Mouse (Mus musculus) layer of hippocampus, adult 2 months (tissue): ENCODE measurements at regions not wholly inside any gene's neighbourhood (a gene's known extent, or its start where the extent isn't known, plus 50 kb on each side); places are given as distances from the start of the nearest gene placed in this dataset.
"Not testable (repeated sequence)": the region's sequence is repeated elsewhere in the genome, so short reads cannot be mapped to it uniquely, and the experiment has no call there.

ENCODE experiments used
- DNase-seq, 2 experiments: peaks; one replicate each; pipeline ENCODE4 v3.0.0; 2022; ENCODE audit warnings: low spot score in 2 of 2
- H3K27ac ChIP-seq: fragments of 200-600 bp; 2 replicates; pipeline ENCODE4 v1.8.1; 2022
- H3K4me3 ChIP-seq: fragments of 200-600 bp; 2 replicates; pipeline ENCODE4 v1.8.1; 2022; ENCODE audit warnings: mild to moderate bottlenecking
- CTCF ChIP-seq: fragments of 200-600 bp; conservative IDR thresholded peaks from 2 replicates; pipeline ENCODE4 v1.8.1; 2022; ENCODE audit warnings: antibody characterized with exemption, mild to moderate bottlenecking, moderate library complexity

DNA sequence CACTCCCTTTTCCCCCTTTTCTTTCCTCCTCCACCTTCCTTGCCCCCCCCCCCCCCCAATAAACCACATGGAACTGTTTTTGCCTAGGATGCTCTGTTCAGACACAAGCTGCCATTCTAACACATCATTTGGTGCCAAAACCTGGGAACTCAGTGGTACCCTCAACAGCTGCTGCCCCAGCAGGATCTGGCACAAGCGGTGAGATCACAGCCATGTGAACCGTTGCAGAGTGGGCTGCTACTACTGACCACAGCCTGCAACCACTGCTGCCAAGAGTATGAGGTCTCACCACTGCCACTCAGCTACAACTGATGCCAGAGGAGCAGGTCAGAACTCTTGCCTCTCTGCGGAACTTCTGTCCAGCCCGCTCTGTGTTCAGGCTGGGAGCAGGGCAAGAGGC, 206.2 kb downstream of the Pcsk1 start:
- TF ChIP-seq CTCF, result no peak
- Histone ChIP-seq H3K27ac (no peak overlapping the region), H3K4me3 (no peak overlapping the region)
- no peak for DNase-seq

DNA sequence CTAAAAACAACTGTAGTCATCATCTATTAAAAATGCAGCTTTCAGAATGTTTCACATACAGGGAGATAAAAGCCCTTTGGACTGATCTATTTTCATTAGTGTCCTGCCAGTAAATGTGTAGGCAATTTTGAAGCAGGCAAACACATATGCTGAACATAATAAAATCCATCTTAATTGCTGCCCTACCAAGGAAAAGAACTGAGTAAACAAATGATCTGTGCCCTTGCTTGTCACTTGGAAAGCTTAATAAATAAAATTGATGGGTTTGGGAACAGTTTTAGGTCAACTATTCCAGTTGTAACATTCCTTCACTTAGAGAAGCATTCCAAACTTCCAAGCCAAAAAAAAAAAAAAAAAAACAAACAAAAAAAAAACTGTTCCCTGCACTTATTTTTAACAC, 230.2 kb downstream of the Pcsk1 start:
- no peak overlapping the region for H3K4me3 ChIP-seq
- no peak overlapping the region for H3K27ac ChIP-seq
- no peak for TF ChIP-seq CTCF
- DNase-seq, result no peak

DNA sequence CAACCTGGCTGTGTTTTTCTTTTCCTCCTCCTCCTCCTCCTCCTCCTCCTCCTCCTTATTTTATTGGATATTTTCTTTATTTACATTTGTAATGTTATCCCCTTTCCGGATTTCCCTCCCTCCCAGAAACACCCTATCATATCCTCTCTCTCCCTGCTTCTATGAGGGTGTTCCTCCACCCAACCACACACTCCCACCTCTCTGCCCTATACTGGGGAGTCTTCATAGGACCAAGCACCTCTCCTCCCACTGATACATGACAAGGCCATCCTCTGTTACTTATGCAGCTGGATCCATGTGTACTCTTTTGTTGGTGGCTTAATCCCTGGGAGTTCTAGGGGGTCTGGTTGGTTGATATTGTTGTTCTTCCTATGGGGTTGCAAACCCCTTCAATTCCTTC, 230.6 kb downstream of the Pcsk1 start:
- H3K27ac ChIP-seq, result no peak overlapping the region
- H3K4me3 ChIP-seq, result no peak overlapping the region
- no peak for TF ChIP-seq CTCF
- no peak for DNase-seq

GRCm38 (mm10) chr13:75337054-75337453, 247.4 kb downstream of the Pcsk1 start:
- no peak overlapping the region for H3K27ac ChIP-seq
- DNase-seq, result no peak
- no peak overlapping the region for H3K4me3 ChIP-seq
- no peak for TF ChIP-seq CTCF

DNA sequence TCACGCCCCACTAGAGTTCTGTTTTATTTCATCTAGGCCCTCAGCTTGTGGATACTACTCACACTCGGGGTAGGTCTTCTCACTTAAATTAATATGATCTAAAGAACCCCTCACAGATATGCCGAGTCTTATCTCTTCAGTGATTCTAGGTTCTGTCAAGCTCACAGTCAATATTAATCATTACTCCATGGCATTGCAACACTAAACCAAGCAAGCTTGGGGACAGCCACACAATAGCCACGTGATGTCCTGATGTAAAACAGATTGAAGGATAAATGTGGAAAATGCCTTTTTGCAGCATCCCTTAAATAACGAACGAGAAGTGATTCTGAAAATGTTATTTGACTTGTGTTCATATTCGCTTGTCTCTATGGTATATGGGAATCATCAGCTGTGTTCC, 253.8 kb downstream of the Pcsk1 start:
- no peak for TF ChIP-seq CTCF
- no peak overlapping the region for H3K27ac ChIP-seq
- DNase-seq, result no peak
- H3K4me3 ChIP-seq, result no peak overlapping the region

- no peak overlapping the region for H3K4me3 ChIP-seq
- DNase-seq, result no peak
- no peak for TF ChIP-seq CTCF
- H3K27ac ChIP-seq, result no peak overlapping the region
Measured at GRCm38 (mm10) chr13:75366723-75367426, 277.2 kb downstream of the Pcsk1 start.

DNA sequence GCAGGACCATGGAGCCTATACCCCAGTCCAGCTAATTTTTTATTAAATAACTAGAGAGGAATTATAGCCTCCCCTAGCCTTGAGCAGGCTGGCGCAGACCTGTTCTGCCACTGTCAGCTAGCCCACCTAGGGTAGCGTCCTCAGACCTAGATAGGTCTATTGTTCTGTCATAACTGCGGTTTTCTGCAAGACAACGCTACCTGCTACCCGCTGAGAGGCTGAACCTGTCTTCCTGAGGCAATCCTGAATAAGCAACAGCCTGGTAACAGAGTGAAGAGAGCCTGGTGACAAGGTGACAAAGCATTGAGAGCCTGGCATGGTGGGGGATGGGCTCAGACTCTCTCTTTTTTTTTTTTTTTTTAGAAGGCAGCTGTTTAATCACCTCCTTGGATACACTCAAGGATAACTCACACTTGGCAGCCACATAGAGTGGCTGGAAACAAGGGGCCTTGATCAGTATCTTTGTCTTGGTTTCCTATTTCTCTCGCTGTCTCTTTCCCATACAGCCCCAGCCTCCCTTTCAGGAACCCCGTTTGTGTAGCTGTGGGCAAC, 278.7 kb downstream of the Pcsk1 start:
- no peak for TF ChIP-seq CTCF
- Histone ChIP-seq H3K27ac (no peak overlapping the region), H3K4me3 (no peak overlapping the region)
- no peak for DNase-seq

DNA sequence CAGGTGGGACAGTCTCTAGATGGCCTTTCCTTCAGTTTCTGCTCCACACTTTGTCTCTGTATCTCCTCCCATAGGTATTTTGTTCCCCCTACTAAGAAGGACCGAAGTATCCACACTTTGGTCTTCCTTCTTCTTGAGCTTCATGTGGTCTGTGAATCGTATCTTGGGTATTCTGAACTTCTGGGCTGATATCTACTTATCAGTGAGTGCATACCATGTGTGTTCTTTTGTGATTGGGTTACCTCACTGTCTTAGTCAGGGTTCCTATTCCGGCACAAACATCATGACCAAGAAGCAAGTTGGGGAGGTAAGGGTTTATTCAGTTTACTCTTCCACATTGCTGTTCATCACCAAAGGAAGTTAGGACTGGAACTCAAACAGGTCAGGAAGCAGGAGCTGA, 287.5 kb downstream of the Pcsk1 start:
- not testable (repeated sequence) for H3K4me3 ChIP-seq, H3K27ac ChIP-seq, DNase-seq

GRCm38 (mm10) chr13:75377717-75378116, 288.1 kb downstream of the Pcsk1 start:
- no peak for TF ChIP-seq CTCF
- no peak for DNase-seq
- Histone ChIP-seq H3K27ac (no peak overlapping the region), H3K4me3 (no peak overlapping the region)

DNA sequence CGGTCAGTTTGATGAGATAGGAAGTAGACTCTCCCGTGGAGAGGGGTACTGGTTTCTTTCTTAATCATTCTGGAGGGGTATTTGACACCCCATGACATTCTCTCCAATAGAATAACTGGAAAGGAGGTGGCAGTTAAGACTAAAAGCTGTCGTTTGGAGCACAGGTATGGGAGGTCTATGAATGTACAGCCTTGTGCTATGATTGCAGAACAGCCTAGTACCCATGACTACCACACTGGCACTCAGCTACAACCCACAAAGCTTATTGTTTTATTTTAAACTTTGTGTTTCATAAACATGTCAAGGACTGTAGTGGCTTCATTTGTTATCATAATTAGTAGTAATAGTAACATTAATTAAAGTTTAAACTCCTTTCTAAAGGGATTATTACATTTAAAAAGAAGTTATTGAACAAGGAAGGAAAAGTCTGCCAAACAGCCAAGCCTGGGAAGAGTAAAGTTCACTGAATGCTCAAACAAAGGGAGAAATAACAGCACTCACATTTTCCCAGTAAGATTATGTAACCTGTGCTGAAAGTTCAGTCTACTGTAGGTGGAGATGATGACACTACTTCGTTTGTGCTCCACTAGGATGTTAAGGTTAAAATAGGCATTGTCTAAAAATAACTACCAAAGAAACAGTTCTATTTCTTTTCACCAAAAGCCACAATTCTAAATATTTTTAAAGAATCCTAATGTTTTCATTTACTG, 295.2 kb downstream of the Pcsk1 start:
- DNase-seq, result no peak
- H3K4me3 ChIP-seq, result no peak overlapping the region
- H3K27ac ChIP-seq, result no peak overlapping the region
- no peak for TF ChIP-seq CTCF

- TF ChIP-seq CTCF, result no peak
- no peak overlapping the region for H3K4me3 ChIP-seq
- H3K27ac ChIP-seq, result no peak overlapping the region
- DNase-seq, result no peak
Measured at GRCm38 (mm10) chr13:75389211-75389610, 299.6 kb downstream of the Pcsk1 start.

- no peak for DNase-seq
- Histone ChIP-seq H3K4me3 (no peak overlapping the region), H3K27ac (no peak overlapping the region)
- no peak for TF ChIP-seq CTCF
Measured at GRCm38 (mm10) chr13:75390177-75390576, 300.6 kb downstream of the Pcsk1 start.

DNA sequence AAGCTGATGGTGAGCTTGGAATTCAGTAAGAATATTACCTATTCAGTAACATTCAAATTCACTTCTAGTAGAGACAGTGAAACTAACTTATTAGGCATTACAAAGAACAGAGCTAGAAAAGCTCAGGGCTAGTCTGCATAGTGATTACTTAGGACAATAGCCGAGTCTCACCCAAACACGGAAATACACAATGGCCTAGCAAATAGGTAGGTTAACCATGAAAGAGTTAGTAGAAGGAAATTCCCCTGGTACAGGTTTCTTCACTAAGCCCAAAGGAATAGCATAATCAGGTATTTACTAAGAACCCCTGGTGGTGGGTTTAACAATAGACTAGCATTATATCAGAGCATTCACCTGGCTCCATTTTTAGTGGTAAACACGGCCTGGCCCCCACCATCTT, 306.7 kb upstream of the Ell2 start:
- H3K27ac ChIP-seq, DNase-seq, H3K4me3 ChIP-seq: not testable (repeated sequence)

GRCm38 (mm10) chr13:75420726-75421125, 285.8 kb upstream of the Ell2 start:
- no peak for TF ChIP-seq CTCF
- no peak overlapping the region for H3K27ac ChIP-seq
- DNase-seq, result peak in 1 of 2 experiments; percentile 5
- H3K4me3 ChIP-seq, result no peak overlapping the region
